Mouse (Mus musculus) midbrain, embryonic 12.5 days (tissue): ENCODE measurements around the gene Hs6st3. TPM values are rescaled to one million over a fixed set of nuclear protein-coding genes. Genes with fewer than 3 reads are reported as not detected.

ENCODE experiments used
- ATAC-seq: fragments of 200-750 bp; cut with Nextera tagmentation; 2 replicates; pipeline ENCODE4 v1.8.0; 2017; ENCODE audit warnings: low read depth, moderate TSS enrichment, moderate library complexity; ENCODE audit not compliant: low FRiP score
- H3K27ac ChIP-seq: fragments of 300-500 bp; sonication (generic); replicated peaks from 2 replicates; pipeline ENCODE4 v1.5.1; 2016; ENCODE audit warnings: mild to moderate bottlenecking
- H3K27me3 ChIP-seq: fragments of 300-500 bp; sonication (generic); 2 replicates; pipeline ENCODE4 v1.6.1; 2016; ENCODE audit warnings: mild to moderate bottlenecking
- H3K36me3 ChIP-seq: fragments of 300-500 bp; sonication (generic); 2 replicates; pipeline ENCODE4 v1.6.1; 2016
- H3K4me1 ChIP-seq: fragments of 300-500 bp; sonication (generic); 2 replicates; pipeline ENCODE4 v1.6.1; 2016
- H3K4me2 ChIP-seq: fragments of 300-500 bp; sonication (generic); replicated peaks from 2 replicates; pipeline ENCODE4 v1.6.1; 2016; ENCODE audit warnings: mild to moderate bottlenecking, moderate library complexity
- H3K4me3 ChIP-seq: fragments of 300-500 bp; sonication (generic); 2 replicates; pipeline ENCODE4 v1.5.1; 2016; ENCODE audit warnings: mild to moderate bottlenecking
- H3K9ac ChIP-seq: fragments of 300-500 bp; sonication (generic); replicated peaks from 2 replicates; pipeline ENCODE4 v1.6.1; 2016; ENCODE audit warnings: mild to moderate bottlenecking, moderate library complexity
- H3K9me3 ChIP-seq: fragments of 300-500 bp; sonication (generic); 2 replicates; pipeline ENCODE4 v1.6.1; 2016; ENCODE audit warnings: mild to moderate bottlenecking
- WGBS: fragments of 180-500 bp; shearing (Covaris S2); methylation state at CpG from one replicate; pipeline ENCODE4 v1.1.7; 2016; 5-methylcytosine and 5-hydroxymethylcytosine counted together
- polyA plus RNA-seq: library from polyadenylated mRNA; unstranded; fragments of >200 nt; fragmentation: Nextera tagmentation; extraction: Ambion mirVana; gene quantifications from 2 replicates; pipeline ENCODE4 v1.2.1, GENCODE M21; 2016

The Hs6st3 gene
- polyA plus RNA-seq, 1 experiment from 2014 or later = 0.88 TPM

- peak; percentile 86 for ATAC-seq
- Histone ChIP-seq H3K27me3 (peaks cover 67% of the 10 kb centered on the region), H3K9me3 (no peaks in the 10 kb centered on the region), H3K4me2 (peak overlapping the region; percentile 84), H3K4me3 (peak overlapping the region; percentile 56), H3K27ac (no peak overlapping the region), H3K4me1 (peaks cover 18% of the 10 kb centered on the region), H3K36me3 (no peaks in the 10 kb centered on the region), H3K9ac (peak overlapping the region; percentile 65)
- WGBS = under 1% methylated on average over 38 of the region's 38 CpGs
Observed at GRCm38 (mm10) chr14:119137512-119137905, 632 bp upstream of the Hs6st3 start.

GRCm38 (mm10) chr14:119138786-119139100 is 602 bp downstream of the Hs6st3 start:
- Histone ChIP-seq H3K4me1 (peaks cover 18% of the 10 kb centered on the region), H3K4me3 (peak overlapping the region; percentile 56), H3K9me3 (no peaks in the 10 kb centered on the region), H3K9ac (peak overlapping the region; percentile 65), H3K27ac (no peak overlapping the region), H3K27me3 (peaks cover 67% of the 10 kb centered on the region), H3K36me3 (no peaks in the 10 kb centered on the region), H3K4me2 (peak overlapping the region; percentile 84)
- 0 out of 2 replicates have a peak, but pooled peaks have one; percentile 32 for ATAC-seq
- WGBS = 2% methylated on average over 20 of the region's 20 CpGs

- no peaks in the 10 kb centered on the region for H3K9me3 ChIP-seq
- H3K4me3 ChIP-seq = peak overlapping the region; percentile 56
- no peaks in the 10 kb centered on the region for H3K36me3 ChIP-seq
- peaks cover 18% of the 10 kb centered on the region for H3K4me1 ChIP-seq
- ATAC-seq = no peak
- H3K4me2 ChIP-seq = peak overlapping the region; percentile 84
- WGBS = 41% methylated on average over 9 of the region's 9 CpGs
- peaks cover 62% of the 10 kb centered on the region for H3K27me3 ChIP-seq
- H3K9ac ChIP-seq = no peak overlapping the region
- H3K27ac ChIP-seq = no peak overlapping the region
Observed at GRCm38 (mm10) chr14:119139381-119139950, 1.3 kb downstream of the Hs6st3 start.

GRCm38 (mm10) chr14:119153088-119153487 is 14.9 kb downstream of the Hs6st3 start:
- H3K9ac ChIP-seq = no peak overlapping the region
- ATAC-seq = no peak
- no peak overlapping the region for H3K27ac ChIP-seq
- H3K4me2 ChIP-seq = no peak overlapping the region
- no peaks in the 10 kb centered on the region for H3K27me3 ChIP-seq
- H3K36me3 ChIP-seq = no peaks in the 10 kb centered on the region
- WGBS = 73% methylated on average over 2 of the region's 2 CpGs
- H3K4me3 ChIP-seq = no peak overlapping the region
- H3K4me1 ChIP-seq = no peaks in the 10 kb centered on the region
- H3K9me3 ChIP-seq = no peaks in the 10 kb centered on the region

GRCm38 (mm10) chr14:119193905-119194304 is 55.8 kb downstream of the Hs6st3 start:
- Histone ChIP-seq H3K27me3 (no peaks in the 10 kb centered on the region), H3K9me3 (no peaks in the 10 kb centered on the region), H3K9ac (no peak overlapping the region), H3K36me3 (no peaks in the 10 kb centered on the region), H3K27ac (no peak overlapping the region), H3K4me3 (no peak overlapping the region), H3K4me2 (no peak overlapping the region), H3K4me1 (no peaks in the 10 kb centered on the region)
- ATAC-seq = no peak
- WGBS = 93% methylated on average over 9 of the region's 9 CpGs

- no peak for ATAC-seq
- H3K27ac ChIP-seq = no peak overlapping the region
- no peak overlapping the region for H3K4me3 ChIP-seq
- no peaks in the 10 kb centered on the region for H3K36me3 ChIP-seq
- H3K4me1 ChIP-seq = no peaks in the 10 kb centered on the region
- no peaks in the 10 kb centered on the region for H3K27me3 ChIP-seq
- no peak overlapping the region for H3K4me2 ChIP-seq
- H3K9ac ChIP-seq = no peak overlapping the region
- no peaks in the 10 kb centered on the region for H3K9me3 ChIP-seq
- WGBS = 89% methylated on average over 7 of the region's 7 CpGs
Observed at GRCm38 (mm10) chr14:119203508-119203907, 65.4 kb downstream of the Hs6st3 start.

- H3K27ac ChIP-seq = no peak overlapping the region
- H3K36me3 ChIP-seq = no peaks in the 10 kb centered on the region
- no peaks in the 10 kb centered on the region for H3K9me3 ChIP-seq
- no peaks in the 10 kb centered on the region for H3K27me3 ChIP-seq
- no peak overlapping the region for H3K9ac ChIP-seq
- H3K4me2 ChIP-seq = no peak overlapping the region
- no peak for ATAC-seq
- WGBS = 83% methylated on average over 13 of the region's 13 CpGs
- no peak overlapping the region for H3K4me3 ChIP-seq
- H3K4me1 ChIP-seq = 0 out of 2 replicates have a peak, but pooled peaks cover 3% of the 10 kb centered on the region
Observed at GRCm38 (mm10) chr14:119215576-119216309, 77.6 kb downstream of the Hs6st3 start.

GRCm38 (mm10) chr14:119227709-119228338 is 89.7 kb downstream of the Hs6st3 start:
- Histone ChIP-seq H3K27ac (no peak overlapping the region), H3K9ac (no peak overlapping the region), H3K4me2 (no peak overlapping the region), H3K36me3 (no peaks in the 10 kb centered on the region), H3K27me3 (no peaks in the 10 kb centered on the region), H3K9me3 (no peaks in the 10 kb centered on the region), H3K4me3 (no peak overlapping the region), H3K4me1 (no peaks in the 10 kb centered on the region)
- WGBS = 88% methylated on average over 3 of the region's 3 CpGs
- ATAC-seq = no peak

GRCm38 (mm10) chr14:119233598-119233997 is 95.5 kb downstream of the Hs6st3 start:
- H3K4me3 ChIP-seq = no peak overlapping the region
- no peaks in the 10 kb centered on the region for H3K9me3 ChIP-seq
- H3K4me1 ChIP-seq = no peaks in the 10 kb centered on the region
- WGBS = 79% methylated on average over 2 of the region's 2 CpGs
- H3K36me3 ChIP-seq = no peaks in the 10 kb centered on the region
- ATAC-seq = peak; percentile 65
- H3K9ac ChIP-seq = no peak overlapping the region
- no peak overlapping the region for H3K4me2 ChIP-seq
- H3K27ac ChIP-seq = no peak overlapping the region
- H3K27me3 ChIP-seq = no peaks in the 10 kb centered on the region

GRCm38 (mm10) chr14:119247131-119247530 is 109.0 kb downstream of the Hs6st3 start:
- Histone ChIP-seq H3K9ac (no peak overlapping the region), H3K4me2 (no peak overlapping the region), H3K27me3 (no peaks in the 10 kb centered on the region), H3K4me1 (no peaks in the 10 kb centered on the region), H3K36me3 (no peaks in the 10 kb centered on the region), H3K27ac (no peak overlapping the region), H3K4me3 (no peak overlapping the region), H3K9me3 (no peaks in the 10 kb centered on the region)
- 91% methylated on average over 6 of the region's 6 CpGs for WGBS
- no peak for ATAC-seq

GRCm38 (mm10) chr14:119248001-119248607 is 110.0 kb downstream of the Hs6st3 start:
- no peak overlapping the region for H3K9ac ChIP-seq
- no peak overlapping the region for H3K4me3 ChIP-seq
- ATAC-seq = no peak
- no peaks in the 10 kb centered on the region for H3K4me1 ChIP-seq
- H3K36me3 ChIP-seq = no peaks in the 10 kb centered on the region
- WGBS = 86% methylated on average over 16 of the region's 16 CpGs
- no peak overlapping the region for H3K4me2 ChIP-seq
- no peak overlapping the region for H3K27ac ChIP-seq
- no peaks in the 10 kb centered on the region for H3K27me3 ChIP-seq
- no peaks in the 10 kb centered on the region for H3K9me3 ChIP-seq

GRCm38 (mm10) chr14:119250353-119250752 is 112.2 kb downstream of the Hs6st3 start:
- 84% methylated on average over 10 of the region's 10 CpGs for WGBS
- H3K4me1 ChIP-seq = no peaks in the 10 kb centered on the region
- no peaks in the 10 kb centered on the region for H3K27me3 ChIP-seq
- no peak overlapping the region for H3K27ac ChIP-seq
- H3K4me2 ChIP-seq = no peak overlapping the region
- no peaks in the 10 kb centered on the region for H3K9me3 ChIP-seq
- ATAC-seq = no peak
- H3K4me3 ChIP-seq = no peak overlapping the region
- H3K36me3 ChIP-seq = no peaks in the 10 kb centered on the region
- H3K9ac ChIP-seq = no peak overlapping the region
